Mouse (Mus musculus): ENCODE measurements at regions not wholly inside any gene's neighbourhood (a gene's known extent, or its start where the extent isn't known, plus 50 kb on each side); places are given as distances from the start of the nearest gene placed in this dataset.

DNA sequence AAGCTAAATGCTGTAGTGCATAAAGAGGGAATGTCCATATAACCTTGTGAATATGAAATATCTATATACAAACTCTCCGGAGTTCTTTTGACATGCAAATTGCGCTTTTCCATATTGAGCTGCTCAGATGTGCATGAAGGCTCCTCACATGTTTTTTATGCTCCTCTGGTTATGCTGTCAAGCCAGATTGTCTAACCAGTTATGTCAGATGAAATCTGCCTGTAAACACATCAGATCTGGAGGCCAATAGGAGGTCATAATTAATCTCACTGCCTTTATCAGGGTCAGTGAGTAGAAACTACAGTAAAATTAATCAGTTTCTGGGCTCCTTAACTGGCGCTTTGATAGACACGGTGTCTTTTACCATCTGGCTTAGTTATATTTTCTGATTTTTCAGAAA lies 809.9 kb downstream of the Gbe1 start:
- in situ Hi-C loops (cut with MboI; ENCODE audit: low sequenced_read_pairs in 2 of 2, unreplicated experiment in 2 of 2), result no loop called here
- DNase-seq (ENCODE audit: low read depth, low spot score), result no peak
- Histone ChIP-seq H3K4me3 (ENCODE audit: insufficient read depth in 1 of 2, low read depth in 1 of 2, low read length in 2 of 2, poor library complexity in 1 of 2, severe bottlenecking in 1 of 2) (no peak overlapping the region), H3K36me3 (ENCODE audit: control insufficient read depth, insufficient read depth, low read length, poor library complexity, severe bottlenecking) (no peaks in the 10 kb centered on the region), H3K9me3 (ENCODE audit: control insufficient read depth, insufficient read depth, low read depth, low read length) (no peaks in the 10 kb centered on the region), H3K27ac (ENCODE audit: insufficient read depth, low read depth, low read length, poor library complexity, severe bottlenecking) (no peak overlapping the region), H3K9ac (ENCODE audit: insufficient read depth, low read depth, low read length, poor library complexity, severe bottlenecking) (no peak overlapping the region), H3K4me1 (ENCODE audit: control insufficient read depth in 2 of 2, insufficient read depth in 2 of 2, low read length in 2 of 2, poor library complexity in 1 of 2) (peaks cover 0 to 3% of the 10 kb centered on the region in 2 experiments; a peak in 1 of 4 replicates)
- TF ChIP-seq ZC3H11A (IDR thresholded peaks at IDR 0.05; ENCODE audit: borderline replicate concordance, low read depth, low read length) (no peak), CHD2 (IDR thresholded peaks at IDR 0.05; ENCODE audit: low read depth, low read length) (no peak), ZNF384 (IDR thresholded peaks at IDR 0.05; ENCODE audit: low read depth, low read length) (no peak), HCFC1 (IDR thresholded peaks at IDR 0.05; ENCODE audit: borderline replicate concordance, insufficient read depth, low read length) (no peak)

DNA sequence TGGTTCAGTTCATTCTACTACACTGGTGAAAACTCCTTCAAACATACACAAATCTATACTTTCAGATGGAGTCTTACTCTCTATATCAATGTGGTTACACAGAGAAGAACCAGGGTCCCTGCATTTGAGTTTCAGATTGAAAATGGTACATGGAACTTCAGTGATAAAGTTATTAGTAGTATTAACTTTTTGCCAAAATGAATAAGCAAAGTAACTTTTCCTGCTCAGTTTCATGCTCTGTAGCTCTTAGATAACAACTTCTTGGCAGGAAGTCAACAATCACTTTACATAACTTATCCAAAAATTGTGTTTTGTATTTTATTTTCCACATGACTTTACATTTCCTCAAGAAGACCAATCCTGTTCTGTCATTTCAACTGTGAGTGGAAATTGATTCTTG lies 819.1 kb downstream of the Gbe1 start:
- Histone ChIP-seq H3K9me3 (ENCODE audit: control insufficient read depth, insufficient read depth, low read depth, low read length) (no peaks in the 10 kb centered on the region), H3K27ac (ENCODE audit: insufficient read depth, low read depth, low read length, poor library complexity, severe bottlenecking) (no peak overlapping the region), H3K36me3 (ENCODE audit: control insufficient read depth, insufficient read depth, low read length, poor library complexity, severe bottlenecking) (no peaks in the 10 kb centered on the region), H3K9ac (ENCODE audit: insufficient read depth, low read depth, low read length, poor library complexity, severe bottlenecking) (no peak overlapping the region), H3K4me3 (ENCODE audit: insufficient read depth in 1 of 2, low read depth in 1 of 2, low read length in 2 of 2, poor library complexity in 1 of 2, severe bottlenecking in 1 of 2) (no peak overlapping the region), H3K4me1 (ENCODE audit: control insufficient read depth in 2 of 2, insufficient read depth in 2 of 2, low read length in 2 of 2, poor library complexity in 1 of 2) (no peaks in the 10 kb centered on the region)
- TF ChIP-seq HCFC1 (IDR thresholded peaks at IDR 0.05; ENCODE audit: borderline replicate concordance, insufficient read depth, low read length), result no peak
- TF ChIP-seq CHD2 (IDR thresholded peaks at IDR 0.05; ENCODE audit: low read depth, low read length), result no peak
- TF ChIP-seq ZNF384 (IDR thresholded peaks at IDR 0.05; ENCODE audit: low read depth, low read length), result no peak
- TF ChIP-seq MAFK (IDR thresholded peaks at IDR 0.05; ENCODE audit: insufficient read depth, low read depth, low read length), result no peak
- no peak for TF ChIP-seq ZC3H11A (IDR thresholded peaks at IDR 0.05; ENCODE audit: borderline replicate concordance, low read depth, low read length)
- in situ Hi-C loops (cut with MboI; ENCODE audit: low sequenced_read_pairs in 2 of 2, unreplicated experiment in 2 of 2), result no loop called here
- no peak for DNase-seq (ENCODE audit: low read depth, low spot score)

DNA sequence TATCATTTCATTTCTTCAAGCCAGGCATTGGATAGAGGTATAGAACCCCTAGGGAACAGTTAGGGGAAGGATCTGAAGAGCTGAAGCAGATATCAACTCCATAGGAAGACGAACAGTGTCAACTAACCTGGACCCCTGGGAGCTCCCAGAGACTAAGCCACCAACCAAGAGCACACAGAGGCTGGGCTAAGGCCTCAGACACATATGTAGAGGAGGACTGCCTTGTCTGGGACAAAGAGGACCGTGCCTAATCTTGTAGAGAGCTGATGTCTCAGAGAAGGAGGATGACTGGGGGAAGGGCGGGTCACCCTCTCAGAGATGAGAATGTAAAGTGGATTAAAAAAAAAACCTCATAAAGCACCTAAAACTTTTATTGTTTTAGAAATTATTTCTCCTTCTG lies 824.9 kb downstream of the Gbe1 start:
- Histone ChIP-seq H3K4me3 (ENCODE audit: insufficient read depth in 1 of 2, low read depth in 1 of 2, low read length in 2 of 2, poor library complexity in 1 of 2, severe bottlenecking in 1 of 2) (no peak overlapping the region), H3K4me1 (ENCODE audit: control insufficient read depth in 2 of 2, insufficient read depth in 2 of 2, low read length in 2 of 2, poor library complexity in 1 of 2) (no peaks in the 10 kb centered on the region), H3K36me3 (ENCODE audit: control insufficient read depth, insufficient read depth, low read length, poor library complexity, severe bottlenecking) (no peaks in the 10 kb centered on the region), H3K27ac (ENCODE audit: insufficient read depth, low read depth, low read length, poor library complexity, severe bottlenecking) (no peak overlapping the region), H3K9me3 (ENCODE audit: control insufficient read depth, insufficient read depth, low read depth, low read length) (no peaks in the 10 kb centered on the region), H3K9ac (ENCODE audit: insufficient read depth, low read depth, low read length, poor library complexity, severe bottlenecking) (no peak overlapping the region)
- TF ChIP-seq CHD2 (IDR thresholded peaks at IDR 0.05; ENCODE audit: low read depth, low read length), result no peak
- no peak for TF ChIP-seq ZNF384 (IDR thresholded peaks at IDR 0.05; ENCODE audit: low read depth, low read length)
- in situ Hi-C loops (cut with MboI; ENCODE audit: low sequenced_read_pairs in 2 of 2, unreplicated experiment in 2 of 2), result no loop called here
- no peak for DNase-seq (ENCODE audit: low read depth, low spot score)
